Mouse (Mus musculus) intestine, embryonic 14.5 days (tissue): Measurements from ENCODE around the gene Ctxn1. TPM values are rescaled to one million over a fixed set of nuclear protein-coding genes. Genes with fewer than 3 reads are reported as not detected.
A peak's percentile ranks its signal among the peaks of the same experiment; 100 is the strongest.
"Not testable (repeated sequence)": the region's sequence is repeated elsewhere in the genome, so short reads cannot be mapped to it uniquely, and the experiment has no call there.

Experiments used
- ATAC-seq: fragments of 200-750 bp; cut with Nextera tagmentation; replicated peaks from 2 replicates; pipeline ENCODE4 v1.8.0; 2017; ENCODE audit warnings: low read depth, moderate number of reproducible peaks, moderate TSS enrichment, moderate library complexity; ENCODE audit not compliant: low FRiP score, low TSS enrichment
- DNase-seq: peaks from one replicate; pipeline ENCODE4 v3.0.0-alpha.2; 2018; ENCODE audit warnings: low spot score
- H3K27ac ChIP-seq: fragments of 300-500 bp; sonication (generic); 2 replicates; pipeline ENCODE4 v1.5.1; 2014; ENCODE audit warnings: low read depth, mild to moderate bottlenecking, control low read depth
- H3K27me3 ChIP-seq: fragments of 300-500 bp; sonication (generic); replicated peaks from 2 replicates; pipeline ENCODE4 v1.6.1; 2014; ENCODE audit warnings: low read length, control low read depth; ENCODE audit not compliant: control insufficient read depth, insufficient read depth
- H3K36me3 ChIP-seq: fragments of 300-500 bp; sonication (generic); 2 replicates; pipeline ENCODE4 v1.6.1; 2014; ENCODE audit warnings: low read length, control low read depth; ENCODE audit not compliant: control insufficient read depth, insufficient read depth
- H3K4me1 ChIP-seq: fragments of 300-500 bp; sonication (generic); replicated peaks from 2 replicates; pipeline ENCODE4 v1.6.1; 2014; ENCODE audit warnings: low read length, control low read depth, mixed read lengths; ENCODE audit not compliant: control insufficient read depth, insufficient read depth
- H3K4me2 ChIP-seq: fragments of 300-500 bp; sonication (generic); 2 replicates; pipeline ENCODE4 v1.6.1; 2014; ENCODE audit warnings: low read length
- H3K4me3 ChIP-seq: fragments of 300-500 bp; sonication (generic); 2 replicates; pipeline ENCODE4 v1.5.1; 2014; ENCODE audit warnings: low read depth, low read length, control low read depth, mixed read lengths
- H3K9ac ChIP-seq: fragments of 300-500 bp; sonication (generic); 2 replicates; pipeline ENCODE4 v1.6.1; 2014; ENCODE audit warnings: mild to moderate bottlenecking, low read length
- H3K9me3 ChIP-seq: fragments of 300-500 bp; sonication (generic); 2 replicates; pipeline ENCODE4 v1.6.1; 2016; ENCODE audit warnings: low read length, control low read depth; ENCODE audit not compliant: control insufficient read depth
- WGBS: fragments of 180-500 bp; shearing (Covaris S2); extraction: QIAGEN DNeasy Blood & Tissue Kit; methylation state at CpG from one replicate; pipeline ENCODE4 v1.1.7; 2014; 5-methylcytosine and 5-hydroxymethylcytosine counted together
- polyA plus RNA-seq: library from polyadenylated mRNA; unstranded; fragments of >200 nt; fragmentation: Nextera tagmentation; extraction: Ambion mirVana; gene quantifications from 2 replicates; pipeline ENCODE4 v1.2.1, GENCODE M21; 2014

Ctxn1 gene
- polyA plus RNA-seq, 1 experiment from 2014 or later: 79.2 TPM

DNA sequence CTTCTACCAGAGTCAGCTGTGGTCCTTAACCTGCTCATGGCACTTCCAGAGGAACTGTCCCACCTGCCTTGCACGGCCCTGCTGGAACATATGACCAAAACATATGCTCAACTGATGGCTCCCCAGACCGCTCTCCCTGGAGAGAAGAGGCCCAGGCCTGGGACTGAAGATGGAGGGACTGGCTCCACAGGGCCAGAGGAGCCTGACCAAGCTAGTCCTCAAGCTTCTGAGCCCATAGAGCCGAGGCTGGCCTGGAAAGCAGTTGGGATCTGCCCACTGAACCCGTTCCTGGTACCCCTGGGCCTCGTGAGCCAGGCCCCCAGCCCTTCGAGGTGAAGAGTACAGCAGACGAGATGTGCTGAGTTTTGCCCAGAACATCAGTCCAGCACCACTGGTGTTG, 3.6 kb downstream of the Ctxn1 start:
- not testable (repeated sequence) for H3K9me3 ChIP-seq, H3K4me3 ChIP-seq, DNase-seq, H3K4me2 ChIP-seq, H3K27ac ChIP-seq, ATAC-seq, H3K9ac ChIP-seq, H3K27me3 ChIP-seq
- WGBS: 88% methylated on average over 7 of the region's 7 CpGs
- H3K36me3 ChIP-seq: peaks cover 33% of the 10 kb centered on the region
- peaks cover 28% of the 10 kb centered on the region for H3K4me1 ChIP-seq

DNA sequence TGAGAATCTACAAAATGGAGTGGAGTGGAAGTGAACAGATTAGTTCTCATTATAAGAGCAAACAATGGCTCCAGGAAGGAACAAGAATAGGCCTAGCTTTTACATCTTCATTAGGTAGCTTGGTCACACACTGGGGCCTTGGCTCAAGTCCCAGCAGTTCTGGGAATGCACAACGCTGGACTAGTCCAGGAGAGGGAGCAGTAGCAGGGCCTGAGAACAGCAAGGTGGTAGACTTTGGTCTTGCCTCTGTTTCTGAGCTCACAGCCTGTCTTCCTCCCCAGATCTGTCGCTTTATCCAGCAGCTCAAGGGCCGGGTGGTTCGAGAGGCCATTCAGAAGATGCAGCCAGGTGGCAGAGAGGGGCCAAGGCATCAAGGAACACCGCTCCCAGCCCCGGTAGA, 5.1 kb downstream of the Ctxn1 start:
- Histone ChIP-seq H3K9ac (no peak overlapping the region), H3K36me3 (peaks cover 34% of the 10 kb centered on the region), H3K9me3 (no peaks in the 10 kb centered on the region), H3K27ac (no peak overlapping the region), H3K4me1 (peaks cover 22% of the 10 kb centered on the region), H3K4me2 (peak overlapping the region; percentile 64), H3K4me3 (peak overlapping the region; percentile 94), H3K27me3 (no peaks in the 10 kb centered on the region)
- DNase-seq: no peak
- 67% methylated on average over 6 of the region's 6 CpGs for WGBS
- ATAC-seq: no peak

DNA sequence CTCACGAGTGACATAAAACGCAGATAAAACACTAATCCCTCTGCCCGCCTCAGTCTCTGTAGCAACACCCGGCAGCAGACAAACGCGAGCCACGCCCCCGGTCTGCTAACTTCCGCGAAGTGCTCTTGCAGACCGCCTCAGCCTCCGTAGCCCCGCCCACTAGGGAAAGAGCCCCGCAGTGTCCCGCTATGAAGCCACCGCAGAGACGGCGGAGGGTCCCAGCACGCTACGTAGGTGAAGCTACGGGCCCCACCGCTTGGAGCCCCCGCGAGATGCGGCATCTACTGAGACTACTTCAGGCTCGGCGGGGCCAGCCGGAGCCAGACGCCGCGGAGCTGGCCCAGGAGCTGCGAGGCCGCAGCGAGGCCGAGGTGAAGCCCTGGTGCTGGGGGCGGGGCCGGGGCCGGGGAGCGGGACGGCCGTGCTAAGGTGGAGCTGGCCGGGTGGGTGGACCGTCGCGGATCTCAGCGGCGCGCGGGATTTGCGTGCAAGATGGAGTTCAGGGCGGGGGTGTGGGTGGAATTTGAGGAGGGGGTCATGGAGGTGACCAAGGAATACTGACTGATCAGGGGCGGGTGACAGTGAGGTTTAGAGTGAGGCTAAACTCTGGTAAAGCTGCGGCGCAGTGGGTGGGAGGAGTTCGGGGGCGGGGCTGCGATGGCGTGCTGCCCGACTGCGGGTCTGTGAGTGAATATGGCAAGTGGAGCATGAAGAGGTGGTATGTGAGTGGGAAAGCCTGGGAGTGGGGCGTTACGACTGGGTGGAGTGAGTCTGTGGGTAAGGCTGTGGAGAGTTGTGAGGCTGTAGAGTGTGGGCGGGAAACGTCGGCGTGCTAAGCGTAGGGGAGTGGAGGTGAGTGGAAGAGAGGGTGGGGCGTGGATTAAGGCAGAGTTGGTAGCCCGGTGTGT, 5.9 kb downstream of the Ctxn1 start, which contains the start of gene Snapc2:
Gene Snapc2 (plus strand): TSS at position 147 of the 908 bp plus-strand sequence.
- ATAC-seq: peak; percentile 91
- Histone ChIP-seq H3K4me3 (peak within 1 kb of the TSS; percentile 94), H3K9me3 (no peaks in the 10 kb centered on the region), H3K27ac (peak within 1 kb of the TSS; percentile 86), H3K4me1 (peaks cover 22% of the 10 kb centered on the region), H3K27me3 (no peaks in the 10 kb centered on the region), H3K4me2 (peak within 1 kb of the TSS; percentile 64), H3K36me3 (peaks cover 36% of the 10 kb centered on the region), H3K9ac (peak within 1 kb of the TSS; percentile 79)
- under 1% methylated on average over 68 of the region's 69 CpGs for WGBS
- peak; percentile 98 for DNase-seq

DNA sequence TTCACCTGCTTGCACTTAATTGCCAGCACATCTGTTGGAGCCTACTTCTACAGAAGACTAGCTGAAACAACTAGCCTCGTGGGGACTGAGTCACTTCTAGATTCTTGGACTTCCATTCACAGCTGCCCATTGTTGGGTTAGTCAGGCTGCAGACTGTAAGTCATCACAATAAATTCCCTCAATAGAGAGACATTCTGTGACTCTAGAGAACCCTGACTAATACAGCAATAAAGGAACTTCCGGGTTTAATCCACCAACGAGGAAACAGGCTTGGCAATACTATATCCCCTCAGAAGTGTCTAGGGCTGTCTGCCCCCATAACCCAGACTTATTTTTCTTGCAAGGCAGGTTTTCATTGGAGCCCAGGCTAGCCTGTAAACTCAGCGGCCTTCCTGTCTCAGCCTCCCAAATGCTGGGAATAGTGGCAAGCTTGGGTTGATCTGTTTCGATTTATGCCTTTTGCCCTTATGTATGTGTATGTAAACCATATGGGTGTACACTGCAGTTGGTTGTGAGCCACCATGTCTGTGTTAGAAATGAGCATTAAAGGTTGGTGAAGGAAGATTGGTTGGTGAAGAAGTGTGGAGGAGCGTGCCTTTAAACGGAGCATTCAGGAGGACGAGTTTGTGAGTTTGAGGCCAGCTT, 6.8 kb downstream of the Ctxn1 start:
- peaks cover 13% of the 10 kb centered on the region for H3K4me1 ChIP-seq
- no peaks in the 10 kb centered on the region for H3K9me3 ChIP-seq
- peak overlapping the region; percentile 94 for H3K4me3 ChIP-seq
- H3K36me3 ChIP-seq: peaks cover 45% of the 10 kb centered on the region
- DNase-seq: no peak
- H3K27ac ChIP-seq: no peak overlapping the region
- 44% methylated on average over 8 of the region's 8 CpGs for WGBS
- peak overlapping the region; percentile 79 for H3K9ac ChIP-seq
- peak overlapping the region; percentile 64 for H3K4me2 ChIP-seq
- ATAC-seq: no peak
- H3K27me3 ChIP-seq: no peaks in the 10 kb centered on the region

DNA sequence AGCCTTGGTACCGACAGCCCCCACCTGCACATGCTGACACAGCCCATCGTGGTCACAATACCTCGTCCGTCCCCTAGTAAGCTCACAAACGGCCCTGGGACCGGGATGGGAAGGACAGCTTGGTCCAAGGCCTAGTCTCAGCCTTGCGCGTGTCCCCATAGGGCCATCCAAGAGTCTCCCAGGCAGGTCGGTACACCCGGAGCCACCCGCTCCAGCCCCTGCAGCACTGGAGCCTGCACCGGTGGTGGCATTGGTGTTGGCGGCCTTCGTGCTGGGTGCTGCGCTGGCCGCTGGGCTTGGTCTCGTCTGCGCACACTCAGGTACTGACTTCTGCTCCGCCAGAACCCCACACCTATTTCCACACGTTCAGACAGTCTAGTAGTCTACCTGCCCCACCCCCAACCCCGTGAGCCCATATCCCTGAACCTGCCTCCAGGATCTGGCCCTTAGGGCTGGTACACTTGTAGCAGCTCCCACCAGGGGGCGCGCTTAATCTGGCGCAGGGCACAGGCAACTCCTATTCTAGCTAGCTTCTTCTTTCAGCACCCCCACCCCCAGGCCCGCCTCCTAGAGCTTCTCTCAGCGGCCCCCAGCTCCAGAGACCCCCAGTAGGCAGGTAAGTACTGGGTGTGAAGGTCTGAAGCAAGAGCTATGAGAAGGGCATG, 8.6 kb downstream of the Ctxn1 start:
- WGBS: 40% methylated on average over 26 of the region's 26 CpGs
- no peaks in the 10 kb centered on the region for H3K27me3 ChIP-seq

DNA sequence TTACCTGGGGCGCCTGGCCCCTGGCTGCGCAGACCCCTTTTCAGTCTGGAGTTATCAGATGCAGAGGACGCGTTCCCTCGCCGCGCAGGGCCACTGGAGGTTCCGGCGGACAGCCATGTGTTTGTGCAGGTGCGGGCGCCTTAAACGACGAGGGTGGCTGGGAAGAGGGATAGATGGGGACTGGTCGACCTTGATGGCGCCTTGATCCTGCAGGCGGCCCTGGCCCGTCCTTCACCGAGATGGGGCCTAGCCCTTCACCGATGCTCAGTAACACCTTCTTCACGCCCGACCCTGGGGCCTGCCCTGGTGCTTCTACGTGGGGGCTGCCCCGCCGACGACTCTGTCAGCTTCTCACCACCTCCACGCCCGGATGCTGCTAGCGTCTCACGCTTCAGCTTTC, 9.9 kb downstream of the Ctxn1 start:
- Histone ChIP-seq H3K4me3 (no peak overlapping the region), H3K9me3 (no peaks in the 10 kb centered on the region), H3K27me3 (no peaks in the 10 kb centered on the region), H3K4me2 (no peak overlapping the region), H3K27ac (peak overlapping the region; percentile 24; the same call in 1 of the 2 replicates), H3K4me1 (peaks cover 11% of the 10 kb centered on the region), H3K36me3 (peaks cover 51% of the 10 kb centered on the region), H3K9ac (no peak overlapping the region)
- DNase-seq: peak; percentile 71
- WGBS: 17% methylated on average over 29 of the region's 29 CpGs
- ATAC-seq: no peak

More for the DNA sequence above, 8.6 kb downstream of the Ctxn1 start:
- no peak overlapping the region for H3K4me3 ChIP-seq
- H3K27ac ChIP-seq: no peak overlapping the region
- no peak overlapping the region for H3K9ac ChIP-seq
- H3K9me3 ChIP-seq: no peaks in the 10 kb centered on the region
- H3K36me3 ChIP-seq: peaks cover 51% of the 10 kb centered on the region
- no peak overlapping the region for H3K4me2 ChIP-seq
- ATAC-seq (peak; percentile 6; the same call in 1 of the 2 replicates), DNase-seq (peak; percentile 91)
- peaks cover 13% of the 10 kb centered on the region for H3K4me1 ChIP-seq

DNA sequence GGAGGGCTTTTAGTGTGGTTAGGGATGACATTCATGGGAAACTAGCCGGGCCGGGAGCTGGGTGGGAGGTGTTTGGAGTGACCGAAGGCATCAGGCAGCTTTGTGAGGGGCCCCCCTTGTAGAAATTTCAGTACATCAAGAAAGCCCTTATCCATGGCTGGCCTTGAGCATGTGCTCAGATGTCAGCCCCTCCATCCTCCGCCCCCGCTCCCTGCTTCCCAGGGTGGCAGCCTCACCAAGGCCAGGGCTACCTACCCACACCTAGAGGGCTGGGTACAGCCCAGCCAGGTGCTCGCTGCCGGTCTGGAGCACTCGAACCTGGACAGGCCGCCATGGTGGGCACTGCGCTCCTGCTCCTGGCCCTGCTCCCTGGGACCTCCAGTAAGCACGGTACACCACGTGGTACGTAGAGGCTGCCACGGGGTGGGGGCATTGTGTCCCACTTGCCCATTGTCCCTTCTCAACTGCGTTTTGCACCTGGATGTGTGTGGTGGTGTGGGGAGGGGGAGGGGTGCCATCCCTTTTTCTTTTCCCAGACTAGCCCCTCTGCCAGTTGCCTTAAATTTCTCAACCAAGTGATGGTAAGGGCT, 11.0 kb downstream of the Ctxn1 start, which contains the start of gene Tgfbr3l:
Gene Tgfbr3l (plus strand): TSS at position 264 of the 590 bp plus-strand sequence.
- Histone ChIP-seq H3K4me2 (no peak within 1 kb of the TSS), H3K9me3 (no peaks in the 10 kb centered on the region), H3K27me3 (no peaks in the 10 kb centered on the region), H3K4me3 (no peak within 1 kb of the TSS), H3K9ac (no peak within 1 kb of the TSS), H3K4me1 (peaks cover 5% of the 10 kb centered on the region; the same call in 1 of the 2 replicates), H3K36me3 (peaks cover 62% of the 10 kb centered on the region), H3K27ac (no peak within 1 kb of the TSS)
- ATAC-seq (no peak), DNase-seq (no peak)
- 79% methylated on average over 15 of the region's 15 CpGs for WGBS

DNA sequence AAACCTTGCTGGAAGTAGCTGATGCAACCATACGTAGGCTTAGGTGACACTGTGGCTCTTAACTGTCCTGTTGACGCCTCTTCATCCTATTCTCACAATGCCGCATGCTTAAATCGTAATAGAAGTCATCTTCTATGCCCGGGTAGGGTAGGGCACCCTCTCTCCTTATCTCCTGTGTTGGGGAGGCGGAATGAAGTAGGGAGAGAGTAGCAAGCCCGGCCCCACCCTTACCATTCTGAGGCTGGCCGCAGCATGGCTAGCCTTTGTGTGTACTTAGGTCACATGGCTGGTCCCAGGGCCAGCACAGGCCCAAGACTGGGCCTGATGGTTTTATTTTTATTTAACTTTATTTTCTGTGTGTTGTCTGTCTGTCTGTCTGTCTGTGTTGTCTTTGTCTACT, 11.8 kb downstream of the Ctxn1 start:
- WGBS: 82% methylated on average over 8 of the region's 8 CpGs
- peaks cover 69% of the 10 kb centered on the region for H3K36me3 ChIP-seq
- DNase-seq (no peak), ATAC-seq (no peak)
- peaks cover 5% of the 10 kb centered on the region; the same call in 1 of the 2 replicates for H3K4me1 ChIP-seq
- H3K4me3 ChIP-seq: no peak overlapping the region
- H3K4me2 ChIP-seq: no peak overlapping the region
- H3K27me3 ChIP-seq: no peaks in the 10 kb centered on the region
- no peak overlapping the region for H3K9ac ChIP-seq
- no peak overlapping the region for H3K27ac ChIP-seq
- no peaks in the 10 kb centered on the region for H3K9me3 ChIP-seq
